Mouse (Mus musculus): Measurements from ENCODE around the gene Pmvk.

Pmvk gene

GRCm38 (mm10) chr3:89481488-89481887 lies 27.1 kb downstream of the Pmvk start:
- no peak for DNase-seq (ENCODE audit: low spot score)

- no peak for DNase-seq (ENCODE audit: low spot score)
Observed at GRCm38 (mm10) chr3:89482249-89482648, 27.9 kb downstream of the Pmvk start.

DNA sequence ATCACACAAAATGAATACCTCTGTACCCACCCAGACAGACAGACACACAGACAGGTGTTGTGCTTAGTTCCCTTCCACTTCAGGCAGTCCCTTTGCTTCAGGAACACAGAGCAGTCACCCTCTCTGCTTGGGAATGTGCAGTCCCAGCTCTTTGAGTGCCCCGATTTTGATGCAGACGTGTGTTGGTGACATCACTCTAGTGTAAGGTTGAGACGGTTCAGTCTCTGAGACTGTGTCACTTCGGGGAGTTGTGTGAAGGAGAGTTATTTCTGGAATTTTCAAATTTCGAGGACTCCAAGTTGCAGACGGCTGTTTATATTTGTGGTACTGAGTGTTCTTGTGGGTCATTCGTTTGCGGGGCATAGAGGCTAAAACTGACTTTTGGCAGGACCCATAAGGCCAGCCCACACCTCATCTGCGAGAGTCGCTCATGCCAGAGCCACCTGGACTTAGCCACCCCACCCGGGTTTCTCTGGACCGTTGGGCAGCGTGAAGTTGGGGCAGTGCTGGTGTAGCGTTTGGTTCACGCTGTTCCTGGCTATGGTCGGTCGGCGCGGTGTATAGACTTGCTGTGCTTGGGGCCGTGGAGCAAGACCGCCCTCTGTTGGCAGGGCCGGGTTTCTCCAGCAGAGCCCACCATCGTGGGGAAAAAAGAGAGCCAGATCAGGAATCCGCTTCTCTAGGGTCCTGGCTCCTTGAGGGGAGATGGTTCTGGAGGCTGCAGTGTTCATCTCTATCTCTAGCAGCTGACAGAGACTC lies 30.6 kb downstream of the Pmvk start:
- peak; percentile 70 for DNase-seq (ENCODE audit: low spot score)

- DNase-seq (ENCODE audit: low spot score): no peak
Observed at GRCm38 (mm10) chr3:89486111-89486510, 31.8 kb downstream of the Pmvk start.

- no peak for DNase-seq (ENCODE audit: low spot score)
Observed at GRCm38 (mm10) chr3:89486916-89487702, 32.8 kb downstream of the Pmvk start.

DNA sequence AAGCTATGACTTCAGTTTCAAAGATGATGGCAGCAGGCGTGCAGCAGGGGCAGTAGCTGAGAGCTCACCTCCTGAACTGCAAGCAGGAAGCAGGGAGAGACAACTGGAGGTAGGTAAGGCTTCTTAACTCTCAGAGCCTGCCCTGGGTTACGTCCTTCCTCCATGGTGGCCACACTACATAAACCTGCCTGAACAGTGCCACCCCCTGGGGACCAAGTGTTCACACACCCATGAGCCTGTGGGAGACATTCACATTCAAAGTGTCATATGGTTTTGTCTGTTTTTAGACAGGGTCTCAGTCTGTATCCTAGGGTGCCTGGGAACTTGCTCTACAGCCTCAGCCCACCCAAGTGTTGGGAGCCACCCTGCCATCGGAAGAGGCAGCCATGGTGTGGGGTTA lies 36.4 kb downstream of the Pmvk start:
- no peak for DNase-seq (ENCODE audit: low spot score)

GRCm38 (mm10) chr3:89491559-89491958 lies 37.2 kb downstream of the Pmvk start:
- no peak for DNase-seq (ENCODE audit: low spot score)

GRCm38 (mm10) chr3:89492701-89493151 lies 38.4 kb downstream of the Pmvk start:
- DNase-seq (ENCODE audit: low spot score): no peak

GRCm38 (mm10) chr3:89494630-89495029 lies 40.3 kb downstream of the Pmvk start:
- no peak for DNase-seq (ENCODE audit: low spot score)

GRCm38 (mm10) chr3:89496366-89496765 lies 42.0 kb downstream of the Pmvk start:
- DNase-seq (ENCODE audit: low spot score): no peak

- no peak for DNase-seq (ENCODE audit: low spot score)
Observed at GRCm38 (mm10) chr3:89499696-89500095, 45.4 kb downstream of the Pmvk start.

DNA sequence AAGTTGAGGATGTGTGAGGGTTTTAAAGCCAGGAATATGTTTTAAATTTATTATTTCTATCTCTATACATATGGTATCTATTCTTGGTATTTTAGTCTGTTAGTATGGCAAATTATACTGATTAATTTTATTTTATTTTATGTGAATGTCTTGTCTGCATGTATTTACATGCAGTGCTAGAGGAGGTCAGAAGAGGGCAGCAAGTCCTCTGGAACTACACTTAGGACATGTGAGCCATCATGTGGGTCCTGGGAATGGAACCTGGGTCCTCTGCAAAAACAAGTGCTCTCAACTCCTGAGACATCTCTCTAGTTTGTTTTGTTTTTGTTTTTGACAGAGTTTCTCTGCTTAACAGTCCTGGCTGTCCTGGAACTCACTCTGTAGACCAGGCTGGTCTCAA lies 47.1 kb downstream of the Pmvk start:
- no peak for DNase-seq (ENCODE audit: low spot score)

GRCm38 (mm10) chr3:89502551-89502950 lies 48.2 kb downstream of the Pmvk start:
- DNase-seq (ENCODE audit: low spot score): no peak

DNA sequence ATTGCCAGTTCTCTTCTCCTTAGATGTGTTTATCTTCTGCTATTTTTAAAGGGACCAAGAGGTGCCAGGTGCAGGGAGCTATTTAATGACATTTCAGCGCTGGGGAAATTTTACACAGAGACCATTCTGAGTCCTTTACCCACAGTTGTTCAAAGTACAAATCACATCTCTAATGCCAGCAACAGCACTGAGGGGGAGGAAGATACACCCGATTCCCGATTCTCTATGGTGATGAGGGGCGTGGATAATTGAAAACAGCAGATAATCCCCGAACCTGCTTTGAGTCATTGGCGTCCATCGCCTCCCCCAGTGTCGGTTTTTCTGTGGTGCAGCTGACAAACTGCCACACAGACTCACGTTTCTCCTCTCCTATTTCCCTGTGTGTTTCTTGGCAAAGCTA lies 53.7 kb downstream of the Pmvk start:
- peak; percentile 44 for DNase-seq (ENCODE audit: low spot score)

GRCm38 (mm10) chr3:89510979-89511378 lies 56.6 kb downstream of the Pmvk start:
- DNase-seq (ENCODE audit: low spot score): peak; percentile 75

GRCm38 (mm10) chr3:89511400-89511799 lies 57.1 kb downstream of the Pmvk start:
- no peak for DNase-seq (ENCODE audit: low spot score)

DNA sequence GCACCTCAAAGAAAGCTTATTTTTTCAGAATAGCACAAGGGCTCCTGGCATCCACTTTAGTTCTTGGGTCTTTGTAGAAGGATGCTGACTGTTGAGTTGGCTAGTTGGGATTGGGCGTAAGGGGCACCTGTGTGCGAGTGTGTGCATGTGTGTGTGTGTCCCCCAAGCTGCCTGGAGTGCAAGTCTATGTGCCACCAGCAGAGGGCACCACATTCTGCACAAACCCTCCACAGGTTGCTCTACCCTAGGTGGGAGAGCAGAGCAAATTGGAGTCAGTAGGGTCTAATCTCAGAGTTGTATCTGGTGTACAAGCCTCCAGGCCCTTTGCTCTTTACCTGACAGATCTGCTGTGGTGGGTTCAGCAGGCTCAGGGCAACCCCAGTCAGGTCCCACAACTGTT lies 57.9 kb downstream of the Pmvk start:
- no peak for DNase-seq (ENCODE audit: low spot score)

- no peak for DNase-seq (ENCODE audit: low spot score)
Observed at GRCm38 (mm10) chr3:89515444-89515843, 61.1 kb downstream of the Pmvk start.

DNA sequence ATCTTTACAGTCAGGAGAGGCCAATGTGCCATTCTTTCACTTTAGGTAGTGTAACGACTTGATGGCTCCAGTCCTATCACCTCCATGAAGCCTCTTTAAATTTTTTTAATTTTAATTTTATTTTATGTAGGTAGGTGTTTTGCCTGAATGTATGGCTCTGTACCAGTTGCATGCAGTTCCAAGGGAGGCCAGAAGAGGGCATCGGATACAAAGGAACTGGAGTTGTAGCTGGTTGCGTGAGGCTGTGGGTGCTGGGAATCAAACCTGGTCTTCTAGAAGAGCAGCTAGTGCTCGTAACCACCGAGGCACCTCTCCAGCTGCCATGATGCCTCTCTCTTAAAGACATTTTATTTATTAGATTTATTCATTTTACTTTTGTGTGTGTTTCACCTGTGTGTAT lies 62.0 kb downstream of the Pmvk start:
- DNase-seq (ENCODE audit: low spot score): no peak
